Mouse (Mus musculus): ENCODE results near the gene Prm2.

The Prm2 gene

DNA sequence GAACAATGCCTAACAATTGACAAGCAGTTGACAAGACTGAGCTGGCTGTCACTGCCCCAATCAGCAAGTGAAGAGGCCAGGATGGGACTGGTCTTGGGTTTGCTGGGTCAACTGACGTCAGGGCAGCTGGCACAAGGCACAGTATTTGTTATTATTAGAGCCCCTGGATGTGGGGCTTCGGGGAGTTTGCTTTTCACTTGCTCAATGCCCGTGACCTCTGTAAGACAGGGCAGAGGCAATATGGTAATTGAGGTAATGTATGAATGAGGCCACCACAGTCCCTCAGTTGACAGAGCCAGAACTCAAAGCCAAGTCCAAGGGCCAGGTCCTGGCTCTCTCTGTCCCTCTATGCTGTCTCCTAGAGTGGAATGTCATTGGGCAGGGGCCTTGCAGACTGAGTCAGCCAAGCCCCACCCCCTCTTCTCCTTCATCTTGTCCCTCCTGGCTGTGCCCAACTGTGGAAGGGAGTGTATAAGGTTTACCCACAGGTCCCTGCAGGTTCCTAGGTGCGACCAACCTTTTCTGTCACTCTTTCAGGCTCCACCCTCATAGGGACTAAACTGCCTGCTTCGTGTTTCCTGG is 18.3 kb downstream of the Prm2 start:
- DNase-seq (ENCODE audit: low read depth, low spot score) = no peak

DNA sequence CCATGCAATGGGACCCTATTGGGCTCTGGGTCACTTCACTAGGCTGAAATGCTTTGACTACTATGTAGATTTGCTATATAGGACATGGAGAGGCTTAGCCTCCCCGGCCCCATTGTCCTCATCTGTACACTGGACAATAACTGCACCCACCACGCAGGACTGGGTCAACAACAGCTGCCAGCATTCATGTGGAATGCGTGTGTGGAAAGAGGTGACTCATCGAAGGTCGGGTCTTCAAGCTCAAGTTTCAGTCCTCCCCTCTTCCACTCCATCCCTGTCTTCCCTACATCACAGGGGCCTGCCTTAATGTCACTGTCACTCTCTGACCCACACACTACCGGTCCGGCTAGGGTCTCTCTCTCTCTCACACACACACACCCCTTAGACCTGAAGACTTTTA is 19.6 kb downstream of the Prm2 start:
- DNase-seq (ENCODE audit: low read depth, low spot score) = no peak

DNA sequence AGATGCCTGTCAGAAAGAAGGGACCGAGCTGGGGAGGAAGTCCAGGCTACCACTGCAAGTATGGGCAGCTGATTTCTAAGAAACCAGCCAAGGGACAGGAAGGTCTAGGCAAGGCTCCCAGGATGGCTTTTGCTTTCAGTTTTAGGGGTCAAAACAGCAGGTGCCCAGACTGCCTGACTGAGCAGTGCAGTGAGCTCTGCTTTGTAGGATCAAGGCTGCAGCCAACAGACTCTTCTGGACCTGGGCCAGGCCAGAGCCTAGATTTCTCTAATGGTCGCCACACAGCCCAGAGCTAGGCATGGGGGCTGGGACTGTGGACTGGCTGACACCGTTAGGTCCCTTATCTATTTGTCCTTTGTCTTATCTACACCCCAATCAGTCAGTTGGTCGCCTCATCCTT is 21.2 kb downstream of the Prm2 start:
- no peak for DNase-seq (ENCODE audit: low read depth, low spot score)

DNA sequence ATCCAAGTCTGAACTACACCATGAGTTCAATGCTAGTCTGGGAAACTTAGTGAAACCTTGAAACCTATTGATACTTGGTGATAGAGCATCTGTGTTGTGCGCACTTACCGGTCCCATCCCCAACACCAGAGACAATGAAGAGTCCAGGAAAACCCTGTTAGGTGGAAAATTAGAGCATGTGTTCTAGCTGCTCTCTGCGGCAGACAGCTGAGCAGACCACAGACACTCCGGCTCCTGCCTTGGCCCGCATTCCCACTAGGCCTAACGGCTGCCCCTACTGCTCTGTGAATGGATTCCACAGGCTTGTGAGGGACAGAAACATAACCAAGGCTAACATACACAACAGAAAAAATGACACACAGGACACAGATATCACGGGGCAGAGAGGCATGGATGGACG is 22.4 kb downstream of the Prm2 start:
- no peak for DNase-seq (ENCODE audit: low read depth, low spot score)

DNA sequence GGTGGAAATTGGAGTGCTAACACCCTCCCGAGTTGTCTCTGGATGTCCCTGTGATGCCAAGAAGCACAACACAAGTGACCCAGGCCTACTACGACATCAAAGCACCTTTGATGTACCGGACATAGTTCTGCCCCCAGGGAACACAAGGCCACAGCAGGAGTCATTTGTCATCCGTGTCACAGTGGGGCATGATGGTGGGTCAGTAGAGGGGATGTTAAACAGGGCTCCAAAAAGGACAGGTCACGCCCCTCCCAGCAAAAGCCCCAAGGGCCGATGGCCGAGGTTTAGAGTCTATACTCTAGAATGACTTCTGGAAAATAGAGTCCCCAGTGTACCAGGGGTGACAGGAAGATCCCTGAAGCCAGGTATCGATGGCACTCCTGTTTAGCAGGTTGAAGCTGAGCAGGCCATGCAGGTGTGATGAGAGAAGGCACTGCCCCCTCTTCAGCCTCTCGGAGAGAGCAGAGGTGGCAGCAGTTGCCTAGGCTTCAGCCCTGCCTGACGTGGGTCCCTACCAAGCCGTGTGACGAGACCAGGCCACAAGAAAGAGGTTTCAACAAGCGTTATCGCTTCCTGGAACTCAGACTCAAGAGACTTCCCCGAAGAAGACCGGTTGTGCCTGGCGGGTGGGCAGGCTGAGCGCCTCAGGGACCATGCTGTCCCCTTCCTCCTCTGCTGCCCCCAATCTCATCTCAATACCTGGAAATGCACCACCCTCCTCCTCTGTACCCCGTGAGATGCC is 24.0 kb downstream of the Prm2 start:
- no peak for DNase-seq (ENCODE audit: low read depth, low spot score)

DNA sequence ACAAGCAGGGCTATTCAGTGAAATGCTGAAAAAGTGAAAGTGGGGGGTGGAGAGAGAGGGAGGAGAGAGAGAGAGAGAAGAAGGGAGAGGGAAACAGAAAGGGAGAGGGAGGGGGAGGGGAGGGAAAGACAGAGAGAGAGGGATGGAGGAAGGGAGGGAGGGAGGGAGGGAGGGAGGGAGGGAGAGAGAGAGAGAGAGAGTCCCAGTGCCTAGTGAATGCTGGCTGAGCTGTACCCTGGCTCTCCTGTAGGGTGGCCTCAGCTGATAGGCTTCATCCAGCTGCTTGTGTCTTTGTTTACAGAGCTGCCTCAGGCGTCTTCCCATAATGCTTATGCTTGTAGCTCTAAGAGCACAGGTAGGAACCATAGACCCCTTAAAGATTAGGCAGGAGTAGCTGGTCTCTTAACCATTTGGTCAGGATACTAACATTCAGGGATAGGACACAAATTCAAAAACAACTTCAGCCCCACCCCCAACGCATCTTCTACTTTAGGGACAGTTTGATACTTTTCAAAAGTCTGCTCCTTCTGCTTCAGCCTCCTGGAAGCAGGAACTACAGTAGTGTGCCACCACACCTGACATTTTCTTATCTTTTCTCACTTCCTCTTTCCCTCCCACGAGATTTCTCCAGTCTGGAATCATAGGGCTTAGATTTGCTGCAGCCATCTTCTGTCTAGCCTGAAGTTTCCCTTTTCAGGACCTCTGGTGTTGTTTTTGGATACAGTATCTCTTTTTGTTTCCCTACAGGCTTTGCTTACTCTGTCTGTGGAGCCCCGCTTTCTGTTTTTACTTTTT is 25.2 kb downstream of the Prm2 start:
- DNase-seq (ENCODE audit: low read depth, low spot score) = no peak

DNA sequence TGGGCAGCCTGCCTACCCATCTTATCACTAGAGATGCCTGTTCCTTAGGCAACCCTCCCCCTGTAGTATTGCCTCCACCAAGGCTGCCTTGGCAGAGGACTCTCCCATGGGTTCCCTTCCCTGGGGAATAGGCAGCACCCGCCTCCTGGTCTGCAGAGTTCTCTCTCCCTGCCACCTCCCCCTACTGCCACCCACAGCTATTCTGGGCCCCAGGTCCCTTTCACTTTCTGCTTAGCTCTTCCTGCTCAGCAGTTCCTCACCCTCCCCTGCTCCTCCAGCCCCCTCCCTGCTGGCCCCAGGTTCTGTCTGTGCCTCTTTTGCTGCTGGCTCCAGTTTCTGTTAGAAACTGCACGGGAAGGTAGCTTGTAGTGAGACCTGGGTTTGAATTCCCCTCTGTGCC is 26.3 kb downstream of the Prm2 start:
- no peak for DNase-seq (ENCODE audit: low read depth, low spot score)

DNA sequence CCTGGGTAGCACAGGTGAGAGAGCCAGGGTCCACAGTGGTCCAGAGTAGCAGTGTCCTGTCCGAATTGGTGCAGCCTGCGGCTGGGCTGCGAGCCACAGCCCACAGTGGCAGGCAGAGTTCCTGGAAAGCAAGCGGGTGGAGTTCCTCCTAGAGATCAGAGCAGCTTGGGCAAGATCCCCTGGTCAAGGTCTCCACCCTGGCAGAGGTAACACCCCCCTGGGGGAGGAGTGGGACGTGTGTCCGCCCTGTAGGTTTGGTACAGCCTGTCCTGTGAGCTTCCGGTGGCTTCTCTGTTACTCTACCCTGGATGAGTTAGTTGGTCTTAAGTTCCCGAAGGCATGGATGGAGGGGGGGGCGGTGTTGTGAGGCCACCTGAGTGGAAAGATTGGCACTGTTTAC is 27.1 kb downstream of the Prm2 start:
- no peak for DNase-seq (ENCODE audit: low read depth, low spot score)

DNA sequence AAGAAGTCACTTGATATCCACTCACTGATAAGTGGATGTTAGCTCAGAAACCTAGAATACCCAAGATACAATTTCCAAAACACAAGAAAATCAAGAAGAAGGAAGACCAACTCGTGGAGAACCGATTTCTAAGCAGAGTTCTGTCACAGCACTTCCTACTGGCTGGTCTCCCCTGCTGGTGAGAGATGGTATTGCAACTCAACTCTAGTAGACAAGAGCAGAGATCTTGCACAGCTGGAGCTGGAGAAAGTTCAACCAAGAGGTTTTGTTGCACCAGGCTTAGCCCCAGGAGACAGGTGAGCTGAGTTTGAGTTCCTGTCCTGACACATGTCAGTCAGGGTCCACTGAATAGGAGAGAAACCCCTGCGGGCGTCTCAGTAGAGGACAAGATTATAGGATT is 28.8 kb downstream of the Prm2 start:
- DNase-seq (ENCODE audit: low read depth, low spot score) = peak; percentile 57

DNA sequence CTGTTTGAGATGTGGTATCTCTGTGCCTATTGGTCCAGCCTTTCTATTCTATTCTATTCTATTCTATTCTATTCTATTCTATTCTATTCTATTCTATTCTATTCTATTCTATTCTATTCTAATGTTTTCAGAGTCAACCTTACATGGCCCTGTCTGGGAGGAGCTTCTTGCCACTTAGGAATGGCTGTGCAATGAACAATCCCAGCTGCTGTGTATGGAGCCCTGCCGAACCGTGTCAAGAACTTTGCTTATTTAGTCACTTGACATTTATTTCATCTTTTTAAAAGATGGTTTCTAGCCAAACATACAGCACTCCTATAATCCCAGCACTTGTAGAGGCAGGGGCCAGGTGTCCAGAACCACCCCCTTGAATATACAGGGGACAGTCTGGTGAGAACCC is 31.6 kb downstream of the Prm2 start:
- DNase-seq (ENCODE audit: low read depth, low spot score) = no peak

DNA sequence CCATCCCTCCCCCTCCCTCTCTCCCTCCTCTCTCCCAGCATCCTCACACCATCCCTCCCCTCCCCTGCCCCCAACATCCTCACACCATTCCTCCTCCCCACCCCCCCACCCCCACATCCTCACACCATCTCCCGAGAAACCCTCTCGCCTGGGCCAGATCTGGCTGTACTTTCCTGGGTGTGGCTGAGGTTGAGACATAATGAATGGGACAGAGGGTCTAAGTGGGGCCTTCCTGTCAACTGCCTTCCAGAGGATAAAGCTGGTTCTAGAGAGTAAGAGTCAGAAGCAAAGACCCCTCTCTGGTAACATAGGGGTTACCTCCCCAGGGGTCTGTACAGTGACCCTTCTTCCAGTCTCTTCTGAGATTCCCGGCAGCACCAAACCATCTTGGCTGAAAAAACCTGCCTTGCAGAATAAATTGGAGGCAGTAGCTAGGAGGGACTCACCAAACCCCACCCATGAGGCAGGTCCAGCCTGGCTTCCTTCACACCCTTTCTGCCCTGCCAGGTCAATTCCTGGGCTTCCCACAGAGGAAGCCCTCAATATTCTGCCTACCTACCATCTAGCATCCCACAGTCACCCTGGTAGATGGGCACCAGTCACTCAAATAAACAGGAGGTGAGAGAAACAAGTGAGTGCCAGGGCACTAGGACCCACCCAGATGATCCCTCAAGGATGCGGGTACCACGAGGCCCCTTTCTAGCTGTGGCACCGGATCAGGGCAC is 32.2 kb downstream of the Prm2 start:
- no peak for DNase-seq (ENCODE audit: low read depth, low spot score)

DNA sequence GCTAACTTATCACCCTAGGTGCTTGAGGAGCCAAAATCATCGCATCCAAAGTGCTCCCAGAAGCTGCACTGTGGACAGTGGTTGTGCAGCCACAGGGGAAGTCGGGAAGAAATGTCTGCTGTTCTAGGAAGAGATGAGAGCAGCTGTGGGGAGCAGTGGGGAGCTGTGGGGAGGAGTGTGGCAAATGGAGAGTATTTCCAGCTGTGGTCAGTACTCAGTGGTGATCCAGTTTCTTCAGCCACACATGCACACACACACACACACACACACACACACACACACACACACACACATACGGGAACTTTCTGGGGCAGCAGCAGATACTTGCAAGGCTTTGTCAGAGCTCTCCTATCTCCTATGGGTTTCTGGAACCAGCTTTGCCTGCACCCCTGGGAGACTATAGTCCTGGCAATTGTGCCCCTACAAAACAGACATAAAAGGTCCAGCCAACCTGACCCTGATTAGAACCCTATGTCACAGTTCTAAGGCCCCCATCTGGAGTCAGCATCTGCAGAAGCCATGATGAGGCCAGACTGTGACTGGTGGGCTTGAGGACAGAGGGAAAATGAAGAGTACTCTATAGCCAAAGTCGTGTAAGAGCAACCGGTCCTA is 33.3 kb downstream of the Prm2 start:
- DNase-seq (ENCODE audit: low read depth, low spot score) = no peak

DNA sequence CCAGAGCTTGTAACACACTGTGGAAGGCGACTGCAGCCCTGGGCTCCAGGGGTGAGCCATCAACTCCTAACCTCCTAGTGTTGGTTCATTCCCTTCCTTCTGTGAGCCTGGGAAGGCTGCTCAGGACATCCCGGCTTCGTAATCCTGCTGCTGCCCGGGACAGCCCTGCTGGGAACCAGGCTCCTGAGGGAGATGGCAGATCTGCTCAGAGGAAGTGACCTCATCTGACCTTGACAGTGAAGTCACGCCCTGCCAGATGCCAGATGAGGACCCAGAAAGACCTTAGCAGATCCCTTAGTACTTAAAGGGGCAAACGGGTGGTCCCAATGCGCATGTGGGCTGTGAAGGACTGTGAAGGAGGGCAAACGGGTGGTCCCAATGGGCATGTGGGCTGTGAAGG is 34.8 kb downstream of the Prm2 start:
- no peak for DNase-seq (ENCODE audit: low read depth, low spot score)

DNA sequence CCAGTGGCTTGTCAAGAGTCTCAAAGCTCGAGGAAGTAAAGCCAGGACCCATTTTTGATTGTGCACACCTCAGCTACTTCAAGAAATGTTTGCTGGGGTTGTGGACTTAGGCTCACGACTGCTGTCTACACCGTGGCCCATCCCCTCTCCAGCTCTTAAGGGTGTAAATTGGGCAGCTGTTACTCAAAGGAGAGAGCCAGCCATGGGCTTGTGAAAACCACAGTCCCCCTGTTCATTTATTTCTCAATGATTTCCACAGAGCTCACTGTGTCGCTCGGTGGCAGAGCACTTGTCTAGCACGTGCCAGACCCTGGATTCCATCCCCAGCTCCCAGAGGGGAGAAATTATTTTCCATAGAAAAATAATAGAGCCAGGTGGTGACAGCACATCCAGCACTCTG is 39.8 kb downstream of the Prm2 start:
- no peak for DNase-seq (ENCODE audit: low read depth, low spot score)

DNA sequence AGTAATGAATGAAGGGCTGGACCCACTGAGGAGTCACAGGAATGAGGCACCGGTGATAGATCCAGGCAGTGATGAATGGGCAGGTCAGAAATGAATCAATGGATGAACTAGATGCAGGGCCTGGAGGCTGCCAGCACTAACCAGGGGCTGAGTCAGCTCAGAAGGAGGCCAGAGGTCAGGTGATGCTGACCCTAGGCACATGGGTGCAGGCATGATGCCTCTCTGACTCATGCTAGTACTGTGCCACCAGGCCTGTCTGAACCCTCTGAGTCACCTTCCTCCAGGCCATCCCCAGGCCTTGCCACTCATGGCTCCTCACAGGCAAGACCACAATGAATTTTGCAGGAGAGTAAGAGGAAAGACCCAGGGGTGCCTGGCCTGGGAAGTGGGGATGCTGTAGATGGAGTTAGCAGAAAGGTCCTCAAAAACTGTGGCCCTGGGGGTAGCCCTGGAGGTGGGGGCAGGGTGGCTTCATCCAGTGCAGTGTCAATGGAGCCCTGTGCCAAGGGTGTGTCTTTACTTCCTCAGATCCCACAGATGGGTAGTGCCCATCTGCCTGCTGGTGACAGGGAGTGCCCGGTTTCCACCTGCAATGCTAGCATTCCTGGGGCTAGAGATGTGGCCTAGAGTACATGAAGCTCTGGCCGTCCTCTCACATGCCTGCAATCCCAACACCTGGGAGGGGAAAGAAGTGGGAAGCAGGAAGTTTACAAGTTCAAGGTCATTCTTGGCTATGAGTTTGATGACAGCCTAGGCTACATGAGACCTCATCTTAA is 41.2 kb downstream of the Prm2 start:
- DNase-seq (ENCODE audit: low read depth, low spot score) = no peak

DNA sequence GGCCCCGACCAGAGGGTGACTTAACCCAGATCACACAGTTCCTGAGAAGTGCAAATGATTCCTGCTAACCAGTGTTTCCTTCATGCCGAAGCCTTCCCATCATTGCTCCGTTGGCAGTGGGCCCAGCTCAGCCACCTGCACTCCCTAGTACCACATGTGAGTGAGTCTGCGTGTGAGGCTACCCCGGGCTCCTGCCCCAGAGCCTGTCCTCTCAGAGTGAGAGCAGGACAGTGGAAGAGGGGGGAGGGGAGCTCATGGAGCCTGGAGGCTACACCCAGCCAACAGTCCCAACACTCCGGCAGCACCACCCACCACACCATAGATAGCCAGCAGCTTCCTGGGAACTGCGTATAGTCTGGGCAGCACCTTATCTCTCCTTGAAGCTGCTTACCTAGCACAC is 46.1 kb downstream of the Prm2 start:
- no peak for DNase-seq (ENCODE audit: low read depth, low spot score)

DNA sequence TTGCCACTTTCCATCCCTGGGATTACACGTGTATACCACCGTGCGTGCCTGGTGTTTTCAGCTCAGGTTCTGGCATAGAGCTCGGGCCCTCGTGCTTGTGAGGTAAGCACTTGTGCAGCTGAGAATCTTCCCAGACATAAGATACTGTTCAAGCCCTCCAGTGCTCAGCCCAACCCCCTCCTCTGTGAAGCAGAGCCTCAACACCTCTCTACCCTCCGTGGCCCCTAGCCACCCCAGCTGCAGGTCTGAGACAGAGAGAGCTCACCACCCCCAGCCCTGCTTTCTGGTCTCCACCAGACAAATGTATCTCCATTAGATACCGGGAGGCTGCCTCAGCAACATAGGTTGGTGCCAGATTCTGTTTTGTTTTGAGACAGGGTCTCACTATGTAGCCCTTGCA is 46.7 kb downstream of the Prm2 start:
- DNase-seq (ENCODE audit: low read depth, low spot score) = no peak
